36 mouse cellular contexts compared by ENCODE assay signal in genomic region chr10:40575912-40576634, GRCm38 (mm10). TPM values are rescaled to one million over a fixed set of nuclear protein-coding genes. Genes with fewer than 3 reads are reported as not detected.
DNase-seq lines count a peak whose midpoint lies in the region; ATAC-seq lines count a peak whose summit lies in the region.
"Had no signal": no experiment of that assay in that cellular context is flagged by ENCODE, and none has a peak within 500 bp of the region (broad histone marks: within the 10 kb centered on the region; RNA-seq: fewer than 3 reads in every experiment).

No protein-coding gene starts in this region.

- H3K4me1 ChIP-seq in heart, embryonic 12.5 days (replicated peaks): no peaks in the 10 kb centered on the region
- peaks cover 8% of the 10 kb centered on the region for H3K4me1 ChIP-seq in megakaryocyte, embryonic 14.5 days
- H3K4me1 ChIP-seq in hindbrain, embryonic 12.5 days: no peaks in the 10 kb centered on the region
- H3K4me1 ChIP-seq: embryonic facial prominence, embryonic 10.5 days; embryonic facial prominence, embryonic 15.5 days; forebrain, embryonic 12.5 days; heart, embryonic 10.5 days; hindbrain, embryonic 15.5 days; midbrain, embryonic 10.5 days; neural tube, embryonic 12.5 days had no signal

- 84% methylated on average over 7 of the region's 7 CpGs for WGBS in heart, embryonic 12.5 days
- 93% methylated on average over 7 of the region's 7 CpGs for WGBS in hindbrain, embryonic 12.5 days

- no peak overlapping the region for H3K9ac ChIP-seq in heart, embryonic 12.5 days
- H3K9ac ChIP-seq in hindbrain, embryonic 12.5 days: no peak overlapping the region
- H3K9ac ChIP-seq: embryonic facial prominence, embryonic 15.5 days; forebrain, embryonic 12.5 days; forebrain, postnatal 0 days; hindbrain, embryonic 15.5 days; liver, embryonic 14.5 days; lung, embryonic 14.5 days; neural tube, embryonic 12.5 days had no signal

- H3K9me3 ChIP-seq in heart, embryonic 12.5 days (replicated peaks): no peaks in the 10 kb centered on the region
- peaks cover 9% of the 10 kb centered on the region; the same call in 1 of the 2 replicates for H3K9me3 ChIP-seq in megakaryocyte, embryonic 14.5 days
- no peaks in the 10 kb centered on the region for H3K9me3 ChIP-seq in hindbrain, embryonic 12.5 days (replicated peaks)
- H3K9me3 ChIP-seq: embryonic facial prominence, embryonic 15.5 days; forebrain, embryonic 12.5 days; heart, embryonic 10.5 days; hindbrain, embryonic 15.5 days; midbrain, embryonic 10.5 days; neural tube, embryonic 12.5 days had no signal

- no peak overlapping the region for H3K4me2 ChIP-seq in heart, embryonic 12.5 days
- H3K4me2 ChIP-seq in hindbrain, embryonic 12.5 days (replicated peaks): no peak overlapping the region
- H3K4me2 ChIP-seq: embryonic facial prominence, embryonic 15.5 days; forebrain, embryonic 12.5 days; hindbrain, embryonic 15.5 days; lung, embryonic 14.5 days; neural tube, embryonic 12.5 days had no signal

- H3K36me3 ChIP-seq in heart, embryonic 12.5 days: no peaks in the 10 kb centered on the region
- H3K36me3 ChIP-seq in megakaryocyte, embryonic 14.5 days (replicated peaks; ENCODE audit: low read length): no peaks in the 10 kb centered on the region
- no peaks in the 10 kb centered on the region for H3K36me3 ChIP-seq in hindbrain, embryonic 12.5 days
- H3K36me3 ChIP-seq: embryonic facial prominence, embryonic 10.5 days; embryonic facial prominence, embryonic 15.5 days; forebrain, embryonic 12.5 days; heart, embryonic 10.5 days; hindbrain, embryonic 15.5 days; midbrain, embryonic 10.5 days; neural tube, embryonic 12.5 days had no signal

- ATAC-seq in heart, embryonic 12.5 days (ENCODE audit: insufficient number of reproducible peaks, low FRiP score): no peak
- no peak for ATAC-seq in hindbrain, embryonic 12.5 days (ENCODE audit: low FRiP score)
- ATAC-seq: CD4-positive, CD25-positive, alpha-beta regulatory T cell, adult 4 months; forebrain, postnatal 0 days; inflammation-experienced regulatory T-cells, adult 6 months; midbrain, embryonic 16.5 days had no signal

- no peak overlapping the region for H3K4me3 ChIP-seq in heart, embryonic 12.5 days
- H3K4me3 ChIP-seq in megakaryocyte, embryonic 14.5 days (replicated peaks): peak overlapping the region; percentile 28
- H3K4me3 ChIP-seq in hindbrain, embryonic 12.5 days: no peak overlapping the region
- H3K4me3 ChIP-seq: embryonic facial prominence, embryonic 10.5 days; embryonic facial prominence, embryonic 15.5 days; forebrain, embryonic 12.5 days; heart, embryonic 10.5 days; hindbrain, embryonic 15.5 days; layer of hippocampus, adult 2 months; midbrain, embryonic 10.5 days; myocyte; neural tube, embryonic 12.5 days had no signal

- H3K27me3 ChIP-seq in heart, embryonic 12.5 days (replicated peaks): no peaks in the 10 kb centered on the region
- no peaks in the 10 kb centered on the region for H3K27me3 ChIP-seq in megakaryocyte, embryonic 14.5 days (replicated peaks)
- H3K27me3 ChIP-seq in hindbrain, embryonic 12.5 days: no peaks in the 10 kb centered on the region
- H3K27me3 ChIP-seq: embryonic facial prominence, embryonic 15.5 days; forebrain, embryonic 12.5 days; hindbrain, embryonic 15.5 days; neural tube, embryonic 12.5 days had no signal

- no peak overlapping the region for H3K27ac ChIP-seq in heart, embryonic 12.5 days (ENCODE audit: poor library complexity, severe bottlenecking)
- no peak overlapping the region for H3K27ac ChIP-seq in hindbrain, embryonic 12.5 days
- H3K27ac ChIP-seq: embryonic facial prominence, embryonic 10.5 days; embryonic facial prominence, embryonic 15.5 days; forebrain, embryonic 12.5 days; heart, embryonic 10.5 days; hindbrain, embryonic 15.5 days; layer of hippocampus, adult 2 months; liver, embryonic 14.5 days; midbrain, embryonic 10.5 days; neural tube, embryonic 12.5 days had no signal

- peak; percentile 71 for DNase-seq in heart, adult 11 months
- DNase-seq in c-Kit-positive CD71-negative TER-119-negative erythroid progenitor cells, embryonic 14.5 days (ENCODE audit: low read depth): peak; percentile 34
- no peak for DNase-seq in kidney, adult 11 months
- no peak for DNase-seq in urinary bladder, postnatal 14 days (ENCODE audit: low spot score)
- DNase-seq: adrenal gland, postnatal 25 days; cerebellum, adult 18-20 months; cerebellum, postnatal 10 days; forebrain, postnatal 0 days; heart, postnatal 4 days; kidney, adult 2 months; kidney, postnatal 36 days; left cerebral cortex, postnatal 4 days; lung, embryonic 14.5 days; lung, postnatal 36 days; thymus, postnatal 4 days had no signal

RNA-seq across cellular contexts. Expression of gene Slc22a16, which starts 5.9 kb away (rescaled TPM):
- polyA plus RNA-seq in heart, embryonic 12.5 days (2016; fragmentation: Nextera tagmentation; extraction: Ambion mirVana): not detected in 2 replicates
- polyA plus RNA-seq in megakaryocyte, embryonic 14.5 days (2012; ENCODE audit: insufficient read depth, low replicate concordance): not detected in 2 replicates
- polyA plus RNA-seq in hindbrain, embryonic 12.5 days (2016; fragmentation: Nextera tagmentation; extraction: Ambion mirVana): not detected in 2 replicates
- polyA plus RNA-seq: CD4-positive, CD25-positive, alpha-beta regulatory T cell, adult 4 months; embryonic facial prominence, embryonic 10.5 days; embryonic facial prominence, embryonic 15.5 days; forebrain, embryonic 12.5 days; forebrain, postnatal 0 days; heart, embryonic 10.5 days; heart, embryonic 16.5 days; hindbrain, embryonic 15.5 days; inflammation-experienced regulatory T-cells, adult 6 months; kidney, adult 2 months; kidney, embryonic 16.5 days; limb, embryonic 14.5 days; liver, embryonic 14.5 days; lung, embryonic 14.5 days; midbrain, embryonic 10.5 days; midbrain, embryonic 16.5 days; myocyte; neural tube, embryonic 12.5 days; stomach, embryonic 14.5 days; thymus, postnatal 0 days had no signal

RNA-seq across cellular contexts. Expression of gene Ddo, which starts 53.7 kb away (rescaled TPM):
- 10.1 and 10.6 TPM in 2 replicates for polyA plus RNA-seq in heart, embryonic 12.5 days (2016; fragmentation: Nextera tagmentation; extraction: Ambion mirVana)
- polyA plus RNA-seq in megakaryocyte, embryonic 14.5 days (2012; ENCODE audit: insufficient read depth, low replicate concordance): not detected in 2 replicates
- polyA plus RNA-seq in hindbrain, embryonic 12.5 days (2016; fragmentation: Nextera tagmentation; extraction: Ambion mirVana): 0.67 and 1.0 TPM in 2 replicates
- polyA plus RNA-seq: inflammation-experienced regulatory T-cells, adult 6 months had no signal

Comparison
In these comparisons a context has a peak if more than half of its experiments do, and no peak if none do; other contexts are left out.
1. DNase-seq: peak in heart, adult 11 months (single experiment) and c-Kit-positive CD71-negative TER-119-negative erythroid progenitor cells, embryonic 14.5 days (single experiment); none in kidney, adult 11 months (single experiment) and urinary bladder, postnatal 14 days (single experiment).